Mouse (Mus musculus) C2C12 (cell line): ENCODE results near the gene Atp1a3. TPM values are rescaled to one million over a fixed set of nuclear protein-coding genes. Genes with fewer than 3 reads are reported as not detected.

Experiments used
- H3K27me3 ChIP-seq: one replicate; pipeline ENCODE4 v1.6.1; 2011; ENCODE audit not compliant: control insufficient read depth, insufficient read depth, insufficient read length
- H3K36me3 ChIP-seq: one replicate; pipeline ENCODE4 v1.6.1; 2011; ENCODE audit not compliant: control insufficient read depth, insufficient read depth
- H3K4me3 ChIP-seq: one replicate; pipeline ENCODE4 v1.5.1; 2011; ENCODE audit warnings: mild to moderate bottlenecking, control low read depth; ENCODE audit not compliant: poor library complexity, insufficient read depth, severe bottlenecking
- H3K79me2 ChIP-seq: one replicate; pipeline ENCODE4 v1.6.1; 2011; ENCODE audit not compliant: control insufficient read depth, insufficient read depth
- H3K79me3 ChIP-seq: one replicate; pipeline ENCODE4 v1.6.1; 2011; ENCODE audit warnings: low read depth, control low read depth
- H3ac ChIP-seq: one replicate; pipeline ENCODE3; 2011; ENCODE audit warnings: low read depth; ENCODE audit not compliant: control insufficient read depth, insufficient read length
- CEBPB ChIP-seq: IDR thresholded peaks from one replicate; pipeline ENCODE4 v1.6.1; 2011; ENCODE audit warnings: low read depth, mild to moderate bottlenecking, control low read depth, moderate library complexity
- CTCF ChIP-seq: IDR thresholded peaks from one replicate; pipeline ENCODE4 v1.5.1; 2011; ENCODE audit not compliant: control insufficient read depth, insufficient read depth, insufficient read length
- FOSL1 ChIP-seq: IDR thresholded peaks from one replicate; pipeline ENCODE4 v1.8.0; 2011; ENCODE audit warnings: mild to moderate bottlenecking, low read length; ENCODE audit not compliant: poor library complexity, insufficient read depth, severe bottlenecking
- MAX ChIP-seq: IDR thresholded peaks from one replicate; pipeline ENCODE4 v1.6.1; 2011; ENCODE audit warnings: mild to moderate bottlenecking, control low read depth
- MYOD1 ChIP-seq: IDR thresholded peaks from one replicate; pipeline ENCODE4 v1.6.1; 2011; ENCODE audit warnings: low read depth; ENCODE audit not compliant: control insufficient read depth, insufficient read length
- MYOG ChIP-seq: IDR thresholded peaks from one replicate; pipeline ENCODE4 v1.6.1; 2011; ENCODE audit not compliant: control insufficient read depth, insufficient read length; ENCODE audit errors: extremely low read depth
- USF1 ChIP-seq: IDR thresholded peaks from one replicate; pipeline ENCODE4 v1.6.1; 2011; ENCODE audit warnings: low read depth, mild to moderate bottlenecking, control low read depth, moderate library complexity
- polyA plus RNA-seq: library from polyadenylated mRNA; unstranded; fragments of >200 nt; fragmentation: generic; extraction: Trizol; gene quantifications from one replicate; pipeline ENCODE4 v1.2.1, GENCODE M21; 2012; ENCODE audit warnings: missing spikeins

Atp1a3 gene
- polyA plus RNA-seq, 1 experiment: 0.22 TPM

GRCm38 (mm10) chr7:24967966-24968365 lies 37.8 kb downstream of the Atp1a3 start:
- H3K79me2 ChIP-seq: no peaks in the 10 kb centered on the region
- H3K36me3 ChIP-seq: peaks cover 3% of the 10 kb centered on the region
- H3K79me3 ChIP-seq: no peaks in the 10 kb centered on the region
- TF ChIP-seq MAX (no peak), MYOG (no peak), CEBPB (no peak), MYOD1 (no peak), CTCF (no peak), FOSL1 (no peak), USF1 (no peak)
- H3ac ChIP-seq: no peak overlapping the region
- H3K27me3 ChIP-seq: no peaks in the 10 kb centered on the region
- no peak overlapping the region for H3K4me3 ChIP-seq

- TF ChIP-seq CTCF (peak; percentile 41), MYOG (no peak)
- Histone ChIP-seq H3ac (no peak overlapping the region), H3K79me2 (no peaks in the 10 kb centered on the region), H3K79me3 (no peaks in the 10 kb centered on the region), H3K4me3 (no peak overlapping the region), H3K36me3 (peaks cover 3% of the 10 kb centered on the region), H3K27me3 (peaks cover 4% of the 10 kb centered on the region)
These were observed 40.7 kb downstream of the Atp1a3 start for GRCm38 (mm10) chr7:24964897-24965535.

DNA sequence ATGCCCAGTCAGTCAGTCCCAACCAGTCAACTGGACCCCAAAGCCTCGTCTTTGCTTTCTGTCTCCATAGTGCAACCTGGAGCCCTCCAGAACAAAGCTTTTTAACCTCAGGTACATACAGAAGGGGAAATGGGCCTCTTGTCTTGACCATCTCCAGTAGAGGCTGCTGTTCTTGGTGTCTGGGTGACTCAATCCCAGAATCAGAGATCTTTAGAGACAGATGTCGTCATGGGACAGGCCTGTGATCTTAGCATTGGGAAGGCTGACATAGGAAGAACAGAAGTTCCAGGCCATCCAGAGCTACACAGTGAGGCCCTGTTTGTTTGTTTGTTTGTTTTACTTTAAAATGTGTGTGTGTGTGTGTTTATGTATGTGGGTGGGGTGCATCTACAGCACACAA lies 41.5 kb downstream of the Atp1a3 start:
- TF ChIP-seq CTCF: no peak
- TF ChIP-seq USF1: no peak
- TF ChIP-seq MYOD1: no peak
- TF ChIP-seq CEBPB: no peak
- no peak for TF ChIP-seq FOSL1
- TF ChIP-seq MYOG: no peak
- TF ChIP-seq MAX: no peak
- no peak overlapping the region for H3K4me3 ChIP-seq
- H3ac ChIP-seq: no peak overlapping the region
- no peaks in the 10 kb centered on the region for H3K79me2 ChIP-seq
- H3K36me3 ChIP-seq: no peaks in the 10 kb centered on the region
- H3K27me3 ChIP-seq: peaks cover 4% of the 10 kb centered on the region
- H3K79me3 ChIP-seq: no peaks in the 10 kb centered on the region

GRCm38 (mm10) chr7:24955226-24955625 lies 50.5 kb downstream of the Atp1a3 start:
- Histone ChIP-seq H3K36me3 (no peaks in the 10 kb centered on the region), H3K4me3 (no peak overlapping the region), H3K79me2 (no peaks in the 10 kb centered on the region), H3K79me3 (no peaks in the 10 kb centered on the region), H3K27me3 (peaks cover 65% of the 10 kb centered on the region), H3ac (no peak overlapping the region)
- TF ChIP-seq FOSL1: no peak
- TF ChIP-seq CEBPB: no peak
- TF ChIP-seq MAX: no peak

DNA sequence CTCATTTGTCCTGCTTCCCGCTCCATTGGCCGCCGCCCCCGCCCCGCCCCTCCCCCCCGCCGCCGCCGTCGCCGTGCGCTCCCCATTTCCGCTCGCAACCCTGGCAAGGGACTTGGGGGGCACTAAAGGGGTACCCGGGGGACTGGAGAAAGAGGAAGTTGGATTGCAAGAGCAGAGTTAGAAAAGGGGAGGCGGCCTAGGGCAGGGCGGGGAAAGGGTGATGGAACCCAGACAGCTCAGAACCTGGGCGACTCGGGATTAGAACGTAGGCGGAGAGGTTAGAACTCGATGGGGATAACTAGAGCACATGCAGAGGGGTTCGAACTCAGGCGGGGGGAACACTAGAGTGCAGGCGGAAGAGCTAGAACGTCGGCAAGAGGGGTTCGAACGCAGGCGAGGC lies 51.3 kb downstream of the Atp1a3 start:
- Histone ChIP-seq H3ac (no peak overlapping the region), H3K36me3 (no peaks in the 10 kb centered on the region), H3K79me2 (no peaks in the 10 kb centered on the region), H3K27me3 (peaks cover 72% of the 10 kb centered on the region), H3K4me3 (no peak overlapping the region), H3K79me3 (no peaks in the 10 kb centered on the region)
- no peak for TF ChIP-seq CTCF
- TF ChIP-seq USF1: no peak
- TF ChIP-seq MYOG: no peak
- no peak for TF ChIP-seq MYOD1
- no peak for TF ChIP-seq FOSL1

DNA sequence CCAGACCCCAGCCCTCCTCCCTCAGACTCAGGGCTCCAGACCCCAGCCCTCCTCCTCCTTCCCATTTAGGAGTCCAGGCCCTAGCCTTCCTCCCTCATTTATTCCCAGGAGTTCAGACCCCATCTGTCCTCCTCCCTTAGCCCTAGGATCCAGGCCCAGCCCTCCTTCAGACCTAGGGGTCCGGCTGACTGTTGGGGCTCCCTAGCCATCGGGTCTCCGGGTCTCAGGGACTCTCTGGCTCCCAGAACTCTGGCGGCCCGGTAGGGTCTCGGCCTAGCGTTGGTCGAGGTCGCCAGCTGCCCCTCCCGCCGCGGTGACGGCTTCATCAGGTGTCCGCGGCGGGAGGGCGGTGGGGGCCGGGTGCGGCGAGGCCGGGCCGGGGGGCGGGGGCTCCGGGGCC lies 51.8 kb downstream of the Atp1a3 start:
- Histone ChIP-seq H3K79me2 (no peaks in the 10 kb centered on the region), H3K79me3 (no peaks in the 10 kb centered on the region), H3K36me3 (no peaks in the 10 kb centered on the region), H3K27me3 (peaks cover 76% of the 10 kb centered on the region), H3ac (no peak overlapping the region), H3K4me3 (no peak overlapping the region)
- TF ChIP-seq MAX: no peak
- TF ChIP-seq CEBPB: no peak
- no peak for TF ChIP-seq USF1
- TF ChIP-seq MYOD1: no peak
- TF ChIP-seq CTCF: no peak
- TF ChIP-seq MYOG: no peak
- no peak for TF ChIP-seq FOSL1
